Comparison of ENCODE assay signal across 21 mouse cellular contexts in genomic region chr15:5695015-5695414, GRCm38 (mm10).
DNase-seq lines count a peak whose midpoint lies in the region; ATAC-seq lines count a peak whose summit lies in the region.
"Had no signal": no experiment of that assay in that cellular context is flagged by ENCODE, and none has a peak within 500 bp of the region (broad histone marks: within the 10 kb centered on the region; RNA-seq: fewer than 3 reads in every experiment).

No protein-coding gene starts in this region.

- no peak overlapping the region for H3K4me3 ChIP-seq in hindbrain, embryonic 13.5 days
- H3K4me3 ChIP-seq in embryonic facial prominence, embryonic 10.5 days: no peak overlapping the region
- H3K4me3 ChIP-seq: embryonic facial prominence, embryonic 12.5 days; forebrain, embryonic 15.5 days; heart, adult 2 months; heart, embryonic 15.5 days had no signal

- no peaks in the 10 kb centered on the region for H3K27me3 ChIP-seq in splenic B cell, adult 2 months (ENCODE audit: control insufficient read depth, insufficient read depth, low read length, poor library complexity, severe bottlenecking)
- no peaks in the 10 kb centered on the region for H3K27me3 ChIP-seq in hindbrain, embryonic 13.5 days
- no peaks in the 10 kb centered on the region for H3K27me3 ChIP-seq in embryonic facial prominence, embryonic 10.5 days (replicated peaks; ENCODE audit: low read depth, poor library complexity, severe bottlenecking)
- H3K27me3 ChIP-seq: embryonic facial prominence, embryonic 12.5 days; forebrain, embryonic 15.5 days; heart, embryonic 15.5 days; Patski had no signal

- no peaks in the 10 kb centered on the region for H3K36me3 ChIP-seq in splenic B cell, adult 2 months (ENCODE audit: control insufficient read depth, insufficient read depth, low read length, poor library complexity, severe bottlenecking)
- H3K36me3 ChIP-seq in hindbrain, embryonic 13.5 days: no peaks in the 10 kb centered on the region
- H3K36me3 ChIP-seq in embryonic facial prominence, embryonic 10.5 days (replicated peaks): no peaks in the 10 kb centered on the region
- H3K36me3 ChIP-seq: embryonic facial prominence, embryonic 12.5 days; forebrain, embryonic 15.5 days; heart, embryonic 15.5 days had no signal

- ATAC-seq in megakaryocyte, adult 5-6 weeks (ENCODE audit: poor library complexity, severe bottlenecking): peak; percentile 43; the same call in 1 of the 2 replicates
- ATAC-seq in hindbrain, embryonic 13.5 days (ENCODE audit: low FRiP score): no peak
- ATAC-seq: forebrain, embryonic 15.5 days; Patski had no signal

- H3K9ac ChIP-seq in hindbrain, embryonic 13.5 days: no peak overlapping the region
- H3K9ac ChIP-seq: embryonic facial prominence, embryonic 12.5 days; forebrain, embryonic 15.5 days; heart, embryonic 15.5 days; hindbrain, embryonic 14.5 days had no signal

- 80% methylated on average over 3 of the region's 3 CpGs for WGBS in hindbrain, embryonic 13.5 days
- 82% methylated on average over 3 of the region's 3 CpGs for WGBS in embryonic facial prominence, embryonic 10.5 days

- no peak overlapping the region for H3K27ac ChIP-seq in hindbrain, embryonic 13.5 days
- H3K27ac ChIP-seq in embryonic facial prominence, embryonic 10.5 days (replicated peaks): no peak overlapping the region
- H3K27ac ChIP-seq: embryonic facial prominence, embryonic 12.5 days; forebrain, embryonic 15.5 days; heart, adult 2 months; heart, embryonic 15.5 days; hindbrain, embryonic 14.5 days had no signal

- no peaks in the 10 kb centered on the region for H3K4me1 ChIP-seq in hindbrain, embryonic 13.5 days (replicated peaks)
- no peaks in the 10 kb centered on the region for H3K4me1 ChIP-seq in embryonic facial prominence, embryonic 10.5 days
- H3K4me1 ChIP-seq: embryonic facial prominence, embryonic 12.5 days; forebrain, embryonic 15.5 days; heart, embryonic 15.5 days had no signal

- H3K4me2 ChIP-seq in hindbrain, embryonic 13.5 days: no peak overlapping the region
- H3K4me2 ChIP-seq: embryonic facial prominence, embryonic 12.5 days; forebrain, embryonic 15.5 days; heart, embryonic 11.5 days; heart, embryonic 15.5 days; hindbrain, embryonic 14.5 days had no signal

- peak; percentile 53 for DNase-seq in CD4-positive helper T cell, adult 2 months (ENCODE audit: low read depth, low spot score)
- peak; percentile 1 for DNase-seq in T-cell, adult 2 months (ENCODE audit: low spot score)
- DNase-seq in splenic B cell, adult 2 months (ENCODE audit: low read depth, low spot score): peak; percentile 5
- DNase-seq in ovary, postnatal 36 days (ENCODE audit: low spot score): no peak
- DNase-seq in embryonic facial prominence, embryonic 10.5 days (ENCODE audit: low spot score): no peak
- DNase-seq: adrenal gland, adult 8-10 months; adrenal gland, postnatal 36 days; cerebellum, adult 2 months; cerebellum, postnatal 10 days; embryo, embryonic 11 days; gastrocnemius, postnatal 10 days; heart, adult 2 months; heart, postnatal 14 days had no signal

- no peaks in the 10 kb centered on the region for H3K9me3 ChIP-seq in hindbrain, embryonic 13.5 days
- H3K9me3 ChIP-seq in embryonic facial prominence, embryonic 10.5 days: no peaks in the 10 kb centered on the region
- H3K9me3 ChIP-seq: embryonic facial prominence, embryonic 12.5 days; forebrain, embryonic 15.5 days; heart, embryonic 15.5 days had no signal

Comparison
In these comparisons a context has a peak if more than half of its experiments do, and no peak if none do; other contexts are left out.
1. DNase-seq: peak in CD4-positive helper T cell, adult 2 months (single experiment), T-cell, adult 2 months (single experiment) and splenic B cell, adult 2 months (single experiment); none in ovary, postnatal 36 days (single experiment) and embryonic facial prominence, embryonic 10.5 days (single experiment).